Mouse (Mus musculus): Measurements from ENCODE around the gene Pdzd7. TPM values are rescaled to one million over a fixed set of nuclear protein-coding genes. Genes with fewer than 3 reads are reported as not detected.
A peak's percentile ranks its signal among the peaks of the same experiment; 100 is the strongest.

The Pdzd7 gene
- total and polyA plus RNA-seq, 3 experiments: 0.17 to 0.20 TPM; not detected in 1

GRCm38 (mm10) chr19:45058113-45058839 is 12.8 kb upstream of the Pdzd7 start:
- no peaks in the 10 kb centered on the region for H3K27me3 ChIP-seq (replicated peaks)
- TF ChIP-seq TCF12 (IDR thresholded peaks at IDR 0.05; ENCODE audit: low read depth, low read length): peak; percentile 71
- peak; percentile 77 for TF ChIP-seq POLR2A (IDR thresholded peaks at IDR 0.05; ENCODE audit: low read depth, low read length)
- TF ChIP-seq MEF2A (IDR thresholded peaks at IDR 0.05; ENCODE audit: borderline replicate concordance, low read depth, low read length): peak; percentile 53; the same call in 1 of the 2 replicates
- 0 out of 2 replicates have a peak, but pooled peaks have one; percentile 66 for TF ChIP-seq NELFE (IDR thresholded peaks at IDR 0.05; ENCODE audit: low read depth, low read length)
- no peak for TF ChIP-seq GABPA (IDR thresholded peaks at IDR 0.05; ENCODE audit: insufficient replicate concordance, low read depth, low read length)
- TF ChIP-seq BHLHE40 (IDR thresholded peaks at IDR 0.05; ENCODE audit: low read depth, low read length): peak; percentile 38; the same call in 1 of the 2 replicates
- peak; percentile 83; the same call in 1 of the 2 replicates for TF ChIP-seq POLR2AphosphoS2 (IDR thresholded peaks at IDR 0.05; ENCODE audit: low read depth, low read length)
- no peak for TF ChIP-seq ZNF384 (IDR thresholded peaks at IDR 0.05; ENCODE audit: low read depth, low read length)
- peak; percentile 66 for TF ChIP-seq HCFC1 (IDR thresholded peaks at IDR 0.05; ENCODE audit: low read depth, low read length)
- peak; percentile 93 for TF ChIP-seq CHD2 (IDR thresholded peaks at IDR 0.05; ENCODE audit: low read length)
- peak; percentile 38; the same call in 1 of the 2 replicates for TF ChIP-seq MXI1 (IDR thresholded peaks at IDR 0.05; ENCODE audit: low read depth, low read length)
- TF ChIP-seq ETS1 (conservative IDR thresholded peaks at IDR 0.05; ENCODE audit: low read depth, low read length): 0 out of 2 replicates have a peak, but pooled peaks have one; percentile 29
- peak; percentile 56; the same call in 1 of the 2 replicates for TF ChIP-seq SIN3A (IDR thresholded peaks at IDR 0.05; ENCODE audit: low read length)
- TF ChIP-seq ELF1 (IDR thresholded peaks at IDR 0.05; ENCODE audit: low read depth, low read length): peak; percentile 92
- TF ChIP-seq SMC3 (IDR thresholded peaks at IDR 0.05; ENCODE audit: low read depth, low read length): no peak
- TF ChIP-seq ZMIZ1 (IDR thresholded peaks at IDR 0.05; ENCODE audit: low read depth, low read length): peak; percentile 64
- TF ChIP-seq CHD1 (IDR thresholded peaks at IDR 0.05; ENCODE audit: low read depth, low read length): peak; percentile 26; the same call in 1 of the 2 replicates
- peak; percentile 66; the same call in 1 of the 2 replicates for TF ChIP-seq TBP (conservative IDR thresholded peaks at IDR 0.05; ENCODE audit: low read depth, low read length)
- no peak for TF ChIP-seq KAT2A (IDR thresholded peaks at IDR 0.05; ENCODE audit: insufficient replicate concordance, low read length)
- in situ Hi-C loops (cut with MboI; ENCODE audit: low pct_ligation_motif_present, low pct_unique_long_range_greater_than_20kb, low sequenced_read_pairs): loop anchor here (10.0 kb wide), 1 partner anchor 97 kb away; the partner anchor contains the start of gene Tlx1

More at GRCm38 (mm10) chr19:45058113-45058839, 12.8 kb upstream of the Pdzd7 start:
- H3K4me2 ChIP-seq (ENCODE audit: insufficient read depth, low read depth, poor library complexity, severe bottlenecking): peak overlapping the region; percentile 78
- peaks cover 0 to 16% of the 10 kb centered on the region in 2 experiments; a peak in 3 of 4 replicates for H3K4me1 ChIP-seq (ENCODE audit: control insufficient read depth in 1 of 2, insufficient read depth in 2 of 2)
- peak overlapping the region; percentile 94 for H3K9ac ChIP-seq (ENCODE audit: insufficient read depth, low read depth)
- H3K79me2 ChIP-seq (replicated peaks; ENCODE audit: control insufficient read depth, extremely low read depth, insufficient read depth, poor library complexity, severe bottlenecking): no peaks in the 10 kb centered on the region; the same call in 1 of the 2 replicates
- H3K27ac ChIP-seq (ENCODE audit: insufficient read depth, low read depth): peak overlapping the region; percentile 35; the same call in 1 of the 2 replicates
- H3K9me3 ChIP-seq (replicated peaks; ENCODE audit: low read length): no peaks in the 10 kb centered on the region
- dilution Hi-C loops (cut with MboI; ENCODE audit: extremely low pct_ligation_motif_present, extremely low pct_unique_long_range_greater_than_20kb, low sequenced_read_pairs): no loop called here
- DNase-seq (ENCODE audit: extremely low read depth): peak; percentile 98
- peak overlapping the region; percentile 52 to 89 (median 83) for H3K4me3 ChIP-seq (replicated peaks in 1 of 3; ENCODE audit: low read depth in 2 of 3, low read length in 2 of 3, poor library complexity in 1 of 3)
- peaks cover 8 to 19% of the 10 kb centered on the region in 2 experiments for H3K36me3 ChIP-seq (replicated peaks in 1 of 2; ENCODE audit: control insufficient read depth in 1 of 2, insufficient read depth in 1 of 2, low read length in 1 of 2)
